Mouse (Mus musculus): Measurements from ENCODE around the gene Arhgef10l. TPM values are rescaled to one million over a fixed set of nuclear protein-coding genes. Genes with fewer than 3 reads are reported as not detected.
A peak's percentile ranks its signal among the peaks of the same experiment; 100 is the strongest.

The Arhgef10l gene
- total and polyA plus RNA-seq, 3 experiments, result 10.2 to 26.0 TPM; not detected in 1

GRCm38 (mm10) chr4:140688044-140688825, 22.4 kb upstream of the Arhgef10l start:
- no peak for TF ChIP-seq MAZ (IDR thresholded peaks at IDR 0.05; ENCODE audit: low read depth, low read length)
- no peak for TF ChIP-seq TBP (IDR thresholded peaks at IDR 0.05; ENCODE audit: low read depth, low read length)
- no peak for TF ChIP-seq SMC3 (IDR thresholded peaks at IDR 0.05; ENCODE audit: low read depth, low read length)
- no peak for TF ChIP-seq ZNF384 (IDR thresholded peaks at IDR 0.05; ENCODE audit: low read depth, low read length)
- no peak for TF ChIP-seq TCF12 (IDR thresholded peaks at IDR 0.05; ENCODE audit: low read depth, low read length)
- no peak for TF ChIP-seq RCOR1 (IDR thresholded peaks at IDR 0.05; ENCODE audit: low read depth, low read length)
- no peak for TF ChIP-seq KAT2A (conservative IDR thresholded peaks at IDR 0.05; ENCODE audit: low read depth, low read length)
- no peak for TF ChIP-seq CTCF (IDR thresholded peaks at IDR 0.05 in 2 of 3, conservative IDR thresholded peaks at IDR 0.05 in 1 of 3; ENCODE audit: control insufficient read depth in 1 of 3, insufficient read depth in 1 of 3, low read depth in 2 of 3, low read length in 3 of 3, poor library complexity in 1 of 3, severe bottlenecking in 1 of 3)
- TF ChIP-seq ZC3H11A (IDR thresholded peaks at IDR 0.05; ENCODE audit: low read depth, low read length), result no peak
- no peak for TF ChIP-seq ELF1 (IDR thresholded peaks at IDR 0.05; ENCODE audit: low read depth, low read length)
- TF ChIP-seq POLR2A (IDR thresholded peaks at IDR 0.05; ENCODE audit: control insufficient read depth in 1 of 2, insufficient read depth in 1 of 2, low read depth in 1 of 2, low read length in 2 of 2, poor library complexity in 1 of 2), result no peak
- TF ChIP-seq NRF1 (IDR thresholded peaks at IDR 0.05; ENCODE audit: insufficient read depth, low read depth, low read length, poor library complexity, severe bottlenecking), result no peak
- no peak for TF ChIP-seq TAL1 (IDR thresholded peaks at IDR 0.05; ENCODE audit: low read length)
- no peak for TF ChIP-seq BHLHE40 (IDR thresholded peaks at IDR 0.05; ENCODE audit: borderline replicate concordance, low read depth, low read length)
- TF ChIP-seq UBTF (IDR thresholded peaks at IDR 0.05; ENCODE audit: borderline replicate concordance, insufficient read depth, low read depth, low read length), result no peak
- H3K4me3 ChIP-seq (ENCODE audit: control insufficient read depth in 1 of 2, insufficient read depth in 1 of 2, low read depth in 2 of 2, low read length in 2 of 2), result no peak overlapping the region
- no peaks in the 10 kb centered on the region for H3K9me3 ChIP-seq (replicated peaks; ENCODE audit: insufficient read depth, low read length)
- H3K27me3 ChIP-seq (ENCODE audit: control insufficient read depth in 1 of 2, insufficient read depth in 2 of 2, low read length in 2 of 2), result no peaks in the 10 kb centered on the region
- no peak overlapping the region for H3K27ac ChIP-seq (ENCODE audit: control insufficient read depth, low read depth, low read length)
- no peaks in the 10 kb centered on the region for H3K79me2 ChIP-seq (ENCODE audit: control insufficient read depth, insufficient read depth, low read length, poor library complexity)
- peak; percentile 11 for DNase-seq (ENCODE audit: low read depth, low spot score)
- peaks cover 0 to 34% of the 10 kb centered on the region in 2 experiments; a peak in 2 of 4 replicates for H3K36me3 ChIP-seq (ENCODE audit: control insufficient read depth in 1 of 2, insufficient read depth in 2 of 2, low read length in 2 of 2)
- no peak overlapping the region for H3K9ac ChIP-seq (ENCODE audit: control insufficient read depth, low read depth, low read length, poor library complexity, severe bottlenecking)
- peaks cover 15 to 48% of the 10 kb centered on the region in 2 experiments for H3K4me1 ChIP-seq (ENCODE audit: control insufficient read depth in 1 of 2, insufficient read depth in 2 of 2, low read length in 2 of 2)

- Histone ChIP-seq H3K9me3 (replicated peaks; ENCODE audit: insufficient read depth, low read length) (no peaks in the 10 kb centered on the region), H3K4me1 (ENCODE audit: control insufficient read depth in 1 of 2, insufficient read depth in 2 of 2, low read length in 2 of 2) (peaks cover 8 to 24% of the 10 kb centered on the region in 2 experiments), H3K79me2 (ENCODE audit: control insufficient read depth, insufficient read depth, low read length, poor library complexity) (no peaks in the 10 kb centered on the region), H3K9ac (ENCODE audit: control insufficient read depth, low read depth, low read length, poor library complexity, severe bottlenecking) (peak overlapping the region; percentile 76), H3K4me3 (ENCODE audit: control insufficient read depth in 1 of 2, insufficient read depth in 1 of 2, low read depth in 2 of 2, low read length in 2 of 2) (peak overlapping the region; percentile 3 to 27), H3K27ac (ENCODE audit: control insufficient read depth, low read depth, low read length) (peak overlapping the region; percentile 85), H3K36me3 (ENCODE audit: control insufficient read depth in 1 of 2, insufficient read depth in 2 of 2, low read length in 2 of 2) (peaks cover 0 to 20% of the 10 kb centered on the region in 2 experiments; a peak in 2 of 4 replicates), H3K27me3 (ENCODE audit: control insufficient read depth in 1 of 2, insufficient read depth in 2 of 2, low read length in 2 of 2) (no peaks in the 10 kb centered on the region)
- DNase-seq (ENCODE audit: low read depth, low spot score), result no peak
- TF ChIP-seq BHLHE40 (IDR thresholded peaks at IDR 0.05; ENCODE audit: borderline replicate concordance, low read depth, low read length) (no peak), SMC3 (IDR thresholded peaks at IDR 0.05; ENCODE audit: low read depth, low read length) (no peak), CTCF (IDR thresholded peaks at IDR 0.05 in 2 of 3, conservative IDR thresholded peaks at IDR 0.05 in 1 of 3; ENCODE audit: control insufficient read depth in 1 of 3, insufficient read depth in 1 of 3, low read depth in 2 of 3, low read length in 3 of 3, poor library complexity in 1 of 3, severe bottlenecking in 1 of 3) (peak in 2 of 3 experiments; percentile 17 to 38; a peak in 3 of 6 replicates), TCF12 (IDR thresholded peaks at IDR 0.05; ENCODE audit: low read depth, low read length) (0 out of 2 replicates have a peak, but pooled peaks have one; percentile 2), POLR2A (IDR thresholded peaks at IDR 0.05; ENCODE audit: control insufficient read depth in 1 of 2, insufficient read depth in 1 of 2, low read depth in 1 of 2, low read length in 2 of 2, poor library complexity in 1 of 2) (peak in 1 of 2 experiments; percentile 22; a peak in 1 of 4 replicates), TBP (IDR thresholded peaks at IDR 0.05; ENCODE audit: low read depth, low read length) (peak; percentile 7)
These were observed 19.1 kb upstream of the Arhgef10l start for GRCm38 (mm10) chr4:140684881-140685303.
